ENCODE assay signal across 27 mouse cellular contexts in genomic region chr6:91095072-91095601, GRCm38 (mm10). TPM values are rescaled to one million over a fixed set of nuclear protein-coding genes. Genes with fewer than 3 reads are reported as not detected.
DNase-seq lines count a peak whose midpoint lies in the region; ATAC-seq lines count a peak whose summit lies in the region.
"Had no signal": no experiment of that assay in that cellular context is flagged by ENCODE, and none has a peak within 500 bp of the region (broad histone marks: within the 10 kb centered on the region; RNA-seq: fewer than 3 reads in every experiment).

No protein-coding gene starts in this region.

- DNase-seq in frontal cortex, postnatal 25 days (ENCODE audit: low spot score in 2 of 2), result no peak
- DNase-seq in right cerebral cortex, adult 18-20 months, result peak; percentile 44
- DNase-seq in right cerebral cortex, postnatal 25 days, result no peak
- DNase-seq in layer of hippocampus, postnatal 10 days (ENCODE audit: low spot score in 2 of 2), result peak; percentile 19 to 24
- DNase-seq in yolk sac, embryonic 10.5 days (ENCODE audit: low spot score), result no peak
- DNase-seq in adrenal gland, adult 18-20 months (ENCODE audit: low spot score in 2 of 2), result no peak
- DNase-seq: adrenal gland, adult 8-10 months; cerebellum, adult 18-20 months; gastrocnemius, postnatal 10 days; heart, postnatal 14 days; kidney, postnatal 14 days; lung, embryonic 14.5 days; midbrain, embryonic 14.5 days; retina, postnatal 1 day; spleen, adult 18-20 months; thymus, adult 2 months had no signal

- no peaks in the 10 kb centered on the region for H3K27me3 ChIP-seq in neural tube, embryonic 15.5 days (replicated peaks)
- H3K27me3 ChIP-seq: CH12.LX; hindbrain, embryonic 15.5 days; liver, embryonic 12.5 days; stomach, embryonic 15.5 days had no signal

- H3K9ac ChIP-seq in neural tube, embryonic 15.5 days (replicated peaks), result no peak overlapping the region
- H3K9ac ChIP-seq: hindbrain, embryonic 15.5 days; liver, embryonic 12.5 days; lung, embryonic 14.5 days; stomach, embryonic 15.5 days had no signal

- no peaks in the 10 kb centered on the region for H3K4me1 ChIP-seq in neural tube, embryonic 15.5 days
- H3K4me1 ChIP-seq: hindbrain, embryonic 15.5 days; liver, embryonic 12.5 days; stomach, embryonic 15.5 days had no signal

- H3K9me3 ChIP-seq in neural tube, embryonic 15.5 days (replicated peaks), result no peaks in the 10 kb centered on the region
- H3K9me3 ChIP-seq: hindbrain, embryonic 15.5 days; liver, embryonic 12.5 days; stomach, embryonic 15.5 days had no signal

- peak; percentile 95 for ATAC-seq in frontal cortex, adult (ENCODE audit: low TSS enrichment)
- no peak for ATAC-seq in neural tube, embryonic 15.5 days (ENCODE audit: low FRiP score)
- ATAC-seq: forebrain, embryonic 16.5 days; intestine, embryonic 16.5 days; liver, embryonic 12.5 days had no signal

- no peak overlapping the region for H3K4me3 ChIP-seq in neural tube, embryonic 15.5 days (replicated peaks)
- H3K4me3 ChIP-seq: erythroblast, embryonic 14.5 days; hindbrain, embryonic 15.5 days; liver, embryonic 12.5 days; myocyte; stomach, embryonic 15.5 days had no signal

- peaks cover 51% of the 10 kb centered on the region for H3K36me3 ChIP-seq in neural tube, embryonic 15.5 days
- H3K36me3 ChIP-seq: stomach, embryonic 15.5 days had no signal

- no peak overlapping the region for H3K27ac ChIP-seq in neural tube, embryonic 15.5 days (replicated peaks)
- H3K27ac ChIP-seq: hindbrain, embryonic 15.5 days; liver, embryonic 12.5 days; macrophage; stomach, embryonic 15.5 days had no signal

- WGBS in neural tube, embryonic 15.5 days, result 88% methylated on average over 2 of the region's 2 CpGs

- H3K4me2 ChIP-seq in neural tube, embryonic 15.5 days, result no peak overlapping the region
- H3K4me2 ChIP-seq: hindbrain, embryonic 15.5 days; liver, embryonic 12.5 days; lung, embryonic 14.5 days; stomach, embryonic 15.5 days had no signal

RNA-seq across cellular contexts. Expression of gene Nup210, which starts 21.5 kb away (rescaled TPM):
- total RNA-seq in layer of hippocampus, postnatal 10 days (2021), result 10 to 100 TPM; 30.7 to 42.1 TPM
- polyA plus RNA-seq in neural tube, embryonic 15.5 days (2015; fragmentation: Nextera tagmentation; extraction: Ambion mirVana), result 15.4 and 18.4 TPM in 2 replicates
- total RNA-seq in adrenal gland, adult 18-20 months (2021), result 1 to 10 TPM; 3.9 to 4.6 TPM

Comparison
In these comparisons a context has a peak if more than half of its experiments do, and no peak if none do; other contexts are left out.
1. DNase-seq: peak in right cerebral cortex, adult 18-20 months (single experiment) and layer of hippocampus, postnatal 10 days (2 of 2); none in frontal cortex, postnatal 25 days (0 of 2), right cerebral cortex, postnatal 25 days (single experiment), yolk sac, embryonic 10.5 days (single experiment) and adrenal gland, adult 18-20 months (0 of 2).
2. RNA of gene Nup210, which starts 21.5 kb away (total RNA-seq): 30.7 to 42.1 TPM in layer of hippocampus, postnatal 10 days; 3.9 to 4.6 TPM in adrenal gland, adult 18-20 months; every median in the first group is over 4 times any median in the second.